Comparison of ENCODE assay signal across 26 mouse cellular contexts in the genomic region with DNA sequence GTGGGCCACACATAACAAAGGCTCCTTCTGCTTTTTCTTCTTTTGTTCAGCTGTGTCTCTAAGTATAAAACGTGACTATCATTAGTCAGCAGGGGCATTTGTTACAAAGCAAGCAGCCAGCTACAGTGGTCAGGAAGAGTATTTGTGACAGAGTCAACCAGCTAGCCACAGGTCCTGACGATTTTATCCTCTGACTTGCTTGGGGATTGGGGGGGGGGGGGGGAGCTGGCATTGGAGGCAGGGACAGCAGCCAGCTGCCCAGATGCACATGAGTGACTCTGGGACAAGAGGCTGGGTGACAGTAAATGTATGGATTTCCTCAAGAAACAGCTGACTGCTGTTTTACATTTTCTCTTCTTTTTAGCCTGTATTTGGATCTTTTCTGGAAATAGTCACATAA. TPM values are rescaled to one million over a fixed set of nuclear protein-coding genes. Genes with fewer than 3 reads are reported as not detected.
A peak's percentile ranks its signal among the peaks of the same experiment; 100 is the strongest.
DNase-seq lines count a peak whose midpoint lies in the region; ATAC-seq lines count a peak whose summit lies in the region.
"Had no signal": no experiment of that assay in that cellular context is flagged by ENCODE, and none has a peak within 500 bp of the region (broad histone marks: within the 10 kb centered on the region; RNA-seq: fewer than 3 reads in every experiment).

No protein-coding gene starts in this region.

- no peak overlapping the region for H3K4me3 ChIP-seq in forebrain, embryonic 15.5 days
- no peak overlapping the region for H3K4me3 ChIP-seq in forebrain, embryonic 12.5 days (replicated peaks)
- no peak overlapping the region for H3K4me3 ChIP-seq in lung, embryonic 16.5 days (ENCODE audit: low read length)
- H3K4me3 ChIP-seq in midbrain, embryonic 13.5 days (replicated peaks) = no peak overlapping the region
- H3K4me3 ChIP-seq: embryonic facial prominence, embryonic 15.5 days; heart, embryonic 15.5 days; left cerebral cortex, adult 2 months; limb, embryonic 10.5 days; liver, embryonic 15.5 days; stomach, embryonic 15.5 days had no signal

- H3K4me2 ChIP-seq in forebrain, embryonic 15.5 days (replicated peaks) = no peak overlapping the region
- H3K4me2 ChIP-seq in forebrain, embryonic 12.5 days = no peak overlapping the region
- no peak overlapping the region for H3K4me2 ChIP-seq in lung, embryonic 16.5 days (ENCODE audit: low read depth, low read length)
- H3K4me2 ChIP-seq in midbrain, embryonic 13.5 days (replicated peaks) = no peak overlapping the region
- H3K4me2 ChIP-seq: embryonic facial prominence, embryonic 15.5 days; heart, embryonic 15.5 days; liver, embryonic 15.5 days; stomach, embryonic 15.5 days had no signal

- no peak for DNase-seq in lung, postnatal 10 days
- DNase-seq in Muller cell, postnatal 12 days (ENCODE audit: inconsistent ontology term) = peak; percentile 45
- DNase-seq in left cerebral cortex, postnatal 36 days (ENCODE audit: low spot score in 2 of 2) = no peak
- DNase-seq: adrenal gland, postnatal 14 days; cerebellum, adult 2 months; cerebellum, postnatal 36 days; embryo, embryonic 11 days; heart, postnatal 36 days; kidney, adult 2 months; kidney, postnatal 10 days; liver; lung, postnatal 14 days; right cerebral cortex, adult 18-20 months; right cerebral cortex, postnatal 4 days; thymus, postnatal 4 days had no signal

- H3K27me3 ChIP-seq in forebrain, embryonic 15.5 days = no peaks in the 10 kb centered on the region
- H3K27me3 ChIP-seq in forebrain, embryonic 12.5 days = no peaks in the 10 kb centered on the region
- no peaks in the 10 kb centered on the region for H3K27me3 ChIP-seq in lung, embryonic 16.5 days (ENCODE audit: control insufficient read depth, insufficient read depth, low read depth, low read length)
- no peaks in the 10 kb centered on the region for H3K27me3 ChIP-seq in midbrain, embryonic 13.5 days
- H3K27me3 ChIP-seq: embryonic facial prominence, embryonic 15.5 days; heart, embryonic 15.5 days; liver, embryonic 15.5 days; stomach, embryonic 15.5 days had no signal

- H3K36me3 ChIP-seq in forebrain, embryonic 15.5 days = no peaks in the 10 kb centered on the region
- no peaks in the 10 kb centered on the region for H3K36me3 ChIP-seq in forebrain, embryonic 12.5 days (replicated peaks)
- H3K36me3 ChIP-seq in lung, embryonic 16.5 days (ENCODE audit: control insufficient read depth, insufficient read depth, low read length) = no peaks in the 10 kb centered on the region
- H3K36me3 ChIP-seq in midbrain, embryonic 13.5 days = no peaks in the 10 kb centered on the region
- H3K36me3 ChIP-seq: embryonic facial prominence, embryonic 15.5 days; heart, embryonic 15.5 days; limb, embryonic 10.5 days; liver, embryonic 15.5 days; stomach, embryonic 15.5 days had no signal

- 0 out of 2 replicates have a peak, but pooled peaks cover 5% of the 10 kb centered on the region for H3K4me1 ChIP-seq in forebrain, embryonic 15.5 days
- H3K4me1 ChIP-seq in forebrain, embryonic 12.5 days = peaks cover 12% of the 10 kb centered on the region
- H3K4me1 ChIP-seq in lung, embryonic 16.5 days (replicated peaks; ENCODE audit: control insufficient read depth, insufficient read depth, low read length) = no peaks in the 10 kb centered on the region
- H3K4me1 ChIP-seq in midbrain, embryonic 13.5 days (replicated peaks) = peaks cover 20% of the 10 kb centered on the region
- H3K4me1 ChIP-seq: embryonic facial prominence, embryonic 15.5 days; heart, embryonic 15.5 days; limb, embryonic 10.5 days; liver, embryonic 15.5 days; stomach, embryonic 15.5 days had no signal

- H3K9ac ChIP-seq in forebrain, embryonic 15.5 days (replicated peaks) = no peak overlapping the region
- H3K9ac ChIP-seq in forebrain, embryonic 12.5 days = no peak overlapping the region
- H3K9ac ChIP-seq in lung, embryonic 16.5 days (ENCODE audit: low read length) = no peak overlapping the region
- H3K9ac ChIP-seq in midbrain, embryonic 13.5 days (replicated peaks) = no peak overlapping the region
- H3K9ac ChIP-seq: embryonic facial prominence, embryonic 15.5 days; heart, embryonic 15.5 days; liver, embryonic 15.5 days; stomach, embryonic 15.5 days had no signal

- intact Hi-C loops in left cerebral cortex, postnatal 36 days (cut with DNase I) = no loop called here

- H3K27ac ChIP-seq in forebrain, embryonic 15.5 days (replicated peaks) = no peak overlapping the region
- no peak overlapping the region for H3K27ac ChIP-seq in forebrain, embryonic 12.5 days
- H3K27ac ChIP-seq in lung, embryonic 16.5 days (ENCODE audit: low read length) = no peak overlapping the region
- H3K27ac ChIP-seq in midbrain, embryonic 13.5 days = no peak overlapping the region
- H3K27ac ChIP-seq: embryonic facial prominence, embryonic 15.5 days; heart, embryonic 15.5 days; left cerebral cortex, adult 2 months; limb, embryonic 10.5 days; liver, embryonic 15.5 days; stomach, embryonic 15.5 days had no signal

- 2% methylated on average over 2 of the region's 2 CpGs for WGBS in forebrain, embryonic 15.5 days
- WGBS in forebrain, embryonic 12.5 days = 4% methylated on average over 2 of the region's 2 CpGs
- WGBS in lung, embryonic 16.5 days = 12% methylated on average over 2 of the region's 2 CpGs
- 2% methylated on average over 2 of the region's 2 CpGs for WGBS in midbrain, embryonic 13.5 days

- H3K9me3 ChIP-seq in forebrain, embryonic 15.5 days = no peaks in the 10 kb centered on the region
- H3K9me3 ChIP-seq in forebrain, embryonic 12.5 days = no peaks in the 10 kb centered on the region
- no peaks in the 10 kb centered on the region for H3K9me3 ChIP-seq in lung, embryonic 16.5 days (ENCODE audit: control insufficient read depth, low read length)
- H3K9me3 ChIP-seq in midbrain, embryonic 13.5 days = no peaks in the 10 kb centered on the region
- H3K9me3 ChIP-seq: embryonic facial prominence, embryonic 15.5 days; heart, embryonic 15.5 days; limb, embryonic 10.5 days; liver, embryonic 15.5 days; stomach, embryonic 15.5 days had no signal

- 0 out of 2 replicates have a peak, but pooled peaks have one; percentile 23 for ATAC-seq in forebrain, embryonic 15.5 days (replicated peaks)
- ATAC-seq in forebrain, embryonic 12.5 days (ENCODE audit: low FRiP score) = no peak
- ATAC-seq in lung, embryonic 16.5 days (ENCODE audit: low read depth) = peak; percentile 36; the same call in 1 of the 2 replicates
- 0 out of 2 replicates have a peak, but pooled peaks have one; percentile 20 for ATAC-seq in midbrain, embryonic 13.5 days
- ATAC-seq: inflammation-experienced regulatory T-cells, adult 6 months had no signal

RNA-seq across cellular contexts. Expression of a gene that starts 50.8 kb away (rescaled TPM):
- polyA plus RNA-seq in forebrain, embryonic 15.5 days (2015; fragmentation: Nextera tagmentation; extraction: Ambion mirVana) = 121 and 126 TPM in 2 replicates
- 95.8 and 96.2 TPM in 2 replicates for polyA plus RNA-seq in forebrain, embryonic 12.5 days (2016; fragmentation: Nextera tagmentation; extraction: Ambion mirVana)
- 62.2 and 65.6 TPM in 2 replicates for polyA plus RNA-seq in lung, embryonic 16.5 days (2015; fragmentation: Nextera tagmentation; extraction: Ambion mirVana)
- 113 and 118 TPM in 2 replicates for polyA plus RNA-seq in midbrain, embryonic 13.5 days (2015; fragmentation: Nextera tagmentation; extraction: Ambion mirVana)
- 100 to 1,000 TPM; 146 to 150 TPM for total RNA-seq in left cerebral cortex, postnatal 36 days (2021)
